Mouse (Mus musculus) stomach, embryonic 15.5 days (tissue): ENCODE results near the gene Gnb1l. TPM values are rescaled to one million over a fixed set of nuclear protein-coding genes. Genes with fewer than 3 reads are reported as not detected.

ENCODE experiments used
- polyA plus RNA-seq: library from polyadenylated mRNA; unstranded; fragments of >200 nt; fragmentation: Nextera tagmentation; extraction: Ambion mirVana; gene quantifications from 2 replicates; pipeline ENCODE4 v1.2.1, GENCODE M21; 2015

Gnb1l gene
- polyA plus RNA-seq, 1 experiment from 2014 or later = 14.1 TPM

Other genes with a start within 250 kb of the Gnb1l start
- 536 and 556 TPM in 2 replicates for gene Ranbp1, start 250.0 kb upstream of the Gnb1l start, polyA plus RNA-seq
- gene Gm49776, start 240.4 kb upstream of the Gnb1l start, polyA plus RNA-seq = 1.1 TPM in 2 replicates
- 25.9 and 28.2 TPM in 2 replicates for gene Dgcr8, start 209.5 kb upstream of the Gnb1l start, polyA plus RNA-seq
- 29.0 and 34.9 TPM in 2 replicates for gene Tango2, start 150.6 kb upstream of the Gnb1l start, polyA plus RNA-seq
- gene Arvcf, start 150.5 kb upstream of the Gnb1l start, polyA plus RNA-seq = 25.3 and 28.7 TPM in 2 replicates
- gene Txnrd2, start 72.3 kb upstream of the Gnb1l start, polyA plus RNA-seq = 24.4 and 26.1 TPM in 2 replicates
- 95.5 and 101 TPM in 2 replicates for gene Comt, start 71.9 kb upstream of the Gnb1l start, polyA plus RNA-seq
- 2.7 and 3.2 TPM in 2 replicates for gene Rtl10, start 188 bp downstream of the Gnb1l start, polyA plus RNA-seq
- gene Tbx1, start 92.0 kb downstream of the Gnb1l start, polyA plus RNA-seq = 0.85 and 1.1 TPM in 2 replicates
- gene Gp1bb, start 123.7 kb downstream of the Gnb1l start, polyA plus RNA-seq = 1.3 and 1.6 TPM in 2 replicates
- 2.6 and 3.4 TPM in 2 replicates for gene Gm49601, start 127.7 kb downstream of the Gnb1l start, polyA plus RNA-seq
- 21.7 and 22.9 TPM in 2 replicates for gene Sept5, start 131.2 kb downstream of the Gnb1l start, polyA plus RNA-seq